Mouse (Mus musculus) layer of hippocampus, adult 8-10 months (tissue): ENCODE data around the gene Peli2. TPM values are rescaled to one million over a fixed set of nuclear protein-coding genes. Genes with fewer than 3 reads are reported as not detected.

ENCODE experiments used
- DNase-seq, 2 experiments: peaks; one replicate each; pipeline ENCODE4 v3.0.0; 2022; ENCODE audit warnings: low spot score in 2 of 2
- total RNA-seq, 4 experiments: library from RNA; stranded (reverse); gene quantifications; 2 replicates each; pipeline ENCODE4 v1.2.4; 2022

Peli2 gene
- total RNA-seq, 4 experiments from 2014 or later, result 24.2 to 36.6 (median 30.0) TPM

DNA sequence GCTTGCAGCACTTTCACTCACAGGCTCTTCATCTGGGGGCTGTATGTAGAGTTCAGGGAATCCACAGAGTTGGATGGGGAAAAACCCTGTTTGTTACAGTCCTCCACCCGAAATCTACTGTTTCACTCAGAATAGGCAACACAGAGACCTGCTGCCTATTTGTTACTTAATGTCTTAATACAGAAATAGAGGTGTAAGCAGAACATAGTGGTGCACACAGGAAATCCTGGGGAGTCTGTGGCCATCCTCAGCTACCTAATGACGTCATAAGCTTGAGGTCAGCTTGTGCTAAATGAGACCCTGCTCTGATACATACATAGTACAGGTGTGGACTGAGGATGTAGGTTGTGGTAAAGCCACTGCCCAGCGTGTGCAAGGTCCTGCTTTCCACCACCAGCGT, 4.2 kb downstream of the Peli2 start:
- no peak for DNase-seq

DNA sequence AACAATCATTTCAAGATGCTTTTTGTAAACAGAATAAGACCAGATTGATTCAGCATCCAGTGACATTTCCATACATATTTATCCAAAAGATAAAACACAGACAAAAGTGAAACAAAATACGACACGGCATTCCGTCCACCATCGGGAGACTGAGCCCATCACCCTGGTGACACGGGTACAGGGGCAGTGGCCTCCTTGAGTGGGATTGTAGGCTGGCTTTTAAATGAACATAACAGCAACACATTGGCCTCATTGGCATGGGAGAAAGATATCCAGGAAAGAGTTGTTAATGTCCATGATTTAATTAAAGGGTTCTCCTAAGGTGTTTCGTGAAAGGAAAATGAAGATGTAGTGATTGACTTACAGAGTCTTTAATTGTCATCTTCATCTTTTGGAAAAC, 5.3 kb downstream of the Peli2 start:
- no peak for DNase-seq

DNA sequence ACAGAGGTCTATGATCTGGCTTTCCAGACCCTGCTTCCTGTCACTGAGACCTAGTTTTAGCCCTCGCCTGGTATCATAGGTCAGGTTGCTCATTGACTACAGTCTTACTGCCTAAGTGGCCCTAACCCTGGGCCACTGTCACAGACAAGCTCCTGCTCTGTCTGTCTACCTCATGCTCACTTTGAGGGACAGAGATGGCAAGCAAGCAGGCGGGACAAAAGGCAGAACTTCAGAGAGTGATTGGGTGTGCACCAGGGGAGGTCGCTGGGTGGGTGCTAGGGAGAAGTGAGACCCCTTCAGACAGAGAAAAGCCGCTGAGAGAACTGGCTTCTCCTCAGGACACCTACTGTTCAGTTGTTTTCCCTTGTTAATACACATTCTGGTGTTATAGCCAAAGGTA, 6.3 kb downstream of the Peli2 start:
- DNase-seq, result no peak

DNA sequence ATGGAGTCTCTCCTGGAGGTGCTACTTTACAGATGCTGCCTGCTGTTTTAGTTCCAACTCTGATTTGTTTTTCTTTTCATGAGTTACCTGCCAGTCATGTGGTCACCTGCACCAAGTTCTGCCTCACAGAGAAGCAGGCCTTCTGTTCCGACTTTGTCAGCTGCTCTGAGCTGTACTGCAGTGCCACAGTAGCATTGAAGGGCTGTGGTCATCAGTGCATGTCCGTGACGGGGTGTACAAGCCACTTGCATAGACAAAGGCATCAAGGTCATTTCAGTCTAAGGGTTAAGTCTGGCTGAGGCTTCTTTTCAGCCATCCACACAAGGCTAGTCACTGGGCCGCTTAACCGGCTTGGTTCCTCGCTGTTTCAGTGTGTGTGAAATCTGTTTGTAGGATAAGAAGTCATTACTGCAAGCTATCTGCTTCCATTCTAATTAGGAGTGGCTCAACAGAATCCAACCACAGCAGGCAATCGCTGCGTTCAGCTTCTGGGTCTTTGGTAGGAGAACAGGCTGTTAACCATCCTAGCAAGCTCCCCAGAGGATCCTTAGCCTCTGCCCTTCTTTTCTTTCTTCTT, 7.1 kb downstream of the Peli2 start:
- no peak for DNase-seq

DNA sequence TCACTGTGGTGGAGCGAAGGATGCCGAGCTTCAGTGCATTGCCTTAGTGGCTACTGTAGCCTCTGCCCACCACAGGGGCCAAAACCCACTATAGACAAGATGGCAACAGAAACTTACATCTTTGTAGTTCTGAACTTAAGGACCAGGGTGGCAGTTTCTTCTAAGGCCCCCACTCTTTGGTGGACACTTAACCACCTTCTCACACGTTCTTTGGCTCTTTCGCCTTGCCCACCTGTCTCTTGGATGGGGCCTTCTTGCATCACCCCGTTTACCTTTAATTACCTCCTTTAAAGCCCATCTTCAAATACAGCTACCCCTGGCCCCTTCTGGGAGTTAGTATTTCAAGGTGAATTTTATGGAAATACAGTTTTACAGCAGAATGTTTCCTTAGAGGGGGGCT, 8.1 kb downstream of the Peli2 start:
- DNase-seq, result no peak

DNA sequence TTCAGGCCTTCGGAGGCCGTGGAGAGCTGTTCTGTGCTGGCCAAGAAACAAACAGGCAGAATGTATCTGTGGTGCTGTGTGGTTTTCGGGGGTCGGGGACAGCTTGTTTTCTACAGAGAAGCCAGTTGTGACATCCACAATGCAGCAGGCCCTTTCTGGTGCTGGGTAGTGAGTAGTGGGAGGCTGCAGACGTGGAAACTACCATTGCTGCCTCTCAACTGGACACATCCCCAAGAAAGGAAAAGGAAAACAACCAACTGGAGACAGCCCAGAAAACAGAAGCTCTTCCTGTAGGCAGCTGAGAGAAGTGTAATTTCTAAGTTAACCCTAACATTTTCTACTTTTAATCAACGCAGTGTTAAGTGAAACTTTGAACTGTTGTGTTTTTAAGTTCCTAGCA, 9.4 kb downstream of the Peli2 start:
- DNase-seq, result no peak

DNA sequence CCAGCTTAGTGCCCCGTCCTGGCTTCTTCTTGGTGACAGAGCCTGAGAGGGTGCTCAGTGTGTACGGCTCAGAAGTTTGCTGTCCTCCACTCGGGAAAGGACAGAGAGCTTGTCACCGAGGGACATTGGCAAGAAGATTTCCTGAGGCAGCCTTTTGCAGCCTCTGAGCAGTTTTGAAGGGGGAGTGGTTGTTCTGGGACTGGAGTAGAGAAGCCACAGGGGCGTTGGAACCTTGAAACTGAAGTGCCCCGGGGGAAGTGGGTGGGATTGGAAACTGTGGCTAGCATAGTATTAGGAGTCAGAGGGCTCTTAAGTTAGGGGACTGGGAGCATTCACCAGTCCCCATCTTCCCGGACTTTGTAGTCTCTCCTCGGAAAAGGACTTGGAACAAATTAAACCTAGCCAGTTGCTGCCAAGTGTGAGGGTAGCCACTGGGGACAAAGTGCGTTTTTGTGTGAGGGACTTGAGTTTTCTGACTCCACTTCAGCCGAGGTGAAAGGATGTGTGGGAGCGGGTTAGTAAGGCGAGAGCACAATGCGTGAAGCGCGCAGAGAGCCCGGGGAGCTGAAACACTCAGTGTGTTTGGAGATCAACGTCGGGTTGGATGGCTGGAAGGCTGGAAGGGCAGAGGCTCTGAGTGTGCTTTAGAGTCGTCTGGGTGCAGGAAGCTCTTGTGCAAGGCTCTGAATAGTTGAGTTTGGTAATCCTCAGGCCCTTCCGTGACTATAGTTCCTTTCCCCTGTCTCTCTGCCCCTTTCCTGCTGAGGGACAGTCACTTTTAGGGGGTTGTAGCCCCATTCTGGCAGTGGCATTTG, 10.3 kb downstream of the Peli2 start:
- DNase-seq, result no peak

DNA sequence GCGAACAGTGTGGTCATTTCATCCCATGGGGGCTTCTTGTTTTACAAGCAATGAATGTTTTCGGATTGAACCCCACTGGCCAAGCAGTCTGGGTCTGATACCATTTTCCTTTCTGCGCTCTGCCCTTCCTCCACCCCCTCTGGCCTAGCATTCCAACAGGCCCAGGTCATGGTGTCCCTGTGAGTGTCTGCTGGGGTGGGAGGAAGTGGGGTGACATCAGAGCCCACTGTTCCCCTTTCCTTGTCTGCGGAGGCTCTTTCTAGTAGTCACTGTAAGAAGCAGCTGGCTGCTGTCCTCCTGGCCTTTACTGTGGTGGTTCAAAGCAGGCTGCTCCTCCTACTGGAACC, 10.9 kb downstream of the Peli2 start:
- DNase-seq, result no peak

DNA sequence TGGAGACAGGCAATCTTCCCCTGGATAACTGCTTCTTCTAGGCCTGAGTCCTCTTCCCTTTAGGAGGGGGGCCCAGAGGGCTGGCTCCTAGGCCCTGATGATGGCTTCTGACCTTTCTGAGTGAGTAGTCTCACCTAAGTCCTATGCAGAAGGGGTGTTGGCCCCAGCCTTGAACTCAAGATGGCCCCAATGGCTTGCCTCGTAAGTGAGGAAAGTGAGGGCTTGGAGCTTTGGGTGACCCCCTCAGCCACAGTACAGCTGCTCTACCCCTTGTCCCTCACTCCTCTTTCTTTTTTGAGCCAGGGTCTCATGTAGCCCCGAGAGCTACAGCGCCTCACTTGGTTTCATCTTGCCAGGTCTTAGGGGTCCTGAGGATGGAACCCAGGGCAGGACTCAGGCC, 11.6 kb downstream of the Peli2 start:
- no peak for DNase-seq

DNA sequence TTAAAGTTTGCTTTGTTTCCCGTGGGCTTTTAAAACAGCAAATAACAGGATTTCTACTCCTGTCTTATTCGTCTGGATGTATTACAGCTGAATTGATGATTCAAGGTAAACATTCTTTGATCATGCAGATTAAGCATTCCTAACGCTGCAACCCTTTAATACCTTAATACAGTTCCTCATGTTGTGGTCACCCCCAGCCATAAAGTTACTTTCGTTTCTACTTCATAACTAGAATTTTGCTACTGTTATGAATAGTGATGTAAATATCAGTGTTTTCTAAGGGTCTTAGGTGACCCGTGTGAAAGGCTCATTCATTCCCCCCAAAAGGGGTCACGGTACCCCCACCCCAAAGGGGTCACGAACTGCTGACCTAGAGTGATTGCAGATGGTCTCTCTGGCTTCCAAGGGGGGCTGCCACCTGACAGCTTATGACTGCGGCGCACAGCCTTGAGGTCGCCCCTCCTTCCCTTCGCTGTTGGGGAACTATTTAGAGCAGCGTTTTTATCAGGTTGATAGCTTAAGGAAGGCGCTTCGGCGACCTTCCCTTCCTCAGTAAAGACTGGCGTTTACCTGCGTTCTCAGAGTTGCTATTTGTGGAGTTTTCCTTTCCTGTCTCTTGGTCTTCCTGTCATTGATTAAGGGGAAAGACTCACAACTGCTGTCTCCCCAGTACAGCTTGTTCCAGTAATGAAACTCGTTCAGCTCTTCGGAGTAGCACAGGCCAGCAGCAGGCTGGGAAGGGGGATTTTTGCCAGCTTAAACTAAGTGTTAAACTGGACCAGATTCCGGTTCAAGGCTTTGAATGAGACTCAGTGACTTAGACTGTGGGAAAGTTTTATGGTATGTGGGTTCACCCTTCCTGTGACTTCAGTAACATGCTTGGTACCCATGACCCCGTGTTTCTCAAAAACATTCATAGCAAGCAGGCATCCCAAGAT, 12.5 kb downstream of the Peli2 start:
- DNase-seq, result no peak

DNA sequence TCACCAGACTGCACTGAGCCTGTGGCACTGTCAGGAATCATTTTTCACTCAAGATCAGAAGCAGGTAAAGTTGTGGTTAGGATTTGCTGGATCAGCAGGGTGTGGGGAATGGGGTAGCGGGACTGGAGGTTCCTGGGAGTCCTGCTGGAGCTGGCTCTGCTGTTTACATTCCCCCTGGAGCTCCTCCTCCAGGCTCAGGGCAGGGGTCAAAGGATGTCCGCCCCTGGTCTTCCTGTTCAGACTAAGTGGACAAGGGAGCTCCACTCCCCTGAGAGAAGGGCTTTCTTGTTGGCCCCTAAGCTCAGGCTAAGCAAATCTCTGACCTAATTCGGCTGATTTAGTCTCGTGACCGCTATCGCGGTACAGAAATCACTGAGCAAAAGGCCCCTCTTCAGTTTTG, 13.7 kb downstream of the Peli2 start:
- DNase-seq, result no peak

DNA sequence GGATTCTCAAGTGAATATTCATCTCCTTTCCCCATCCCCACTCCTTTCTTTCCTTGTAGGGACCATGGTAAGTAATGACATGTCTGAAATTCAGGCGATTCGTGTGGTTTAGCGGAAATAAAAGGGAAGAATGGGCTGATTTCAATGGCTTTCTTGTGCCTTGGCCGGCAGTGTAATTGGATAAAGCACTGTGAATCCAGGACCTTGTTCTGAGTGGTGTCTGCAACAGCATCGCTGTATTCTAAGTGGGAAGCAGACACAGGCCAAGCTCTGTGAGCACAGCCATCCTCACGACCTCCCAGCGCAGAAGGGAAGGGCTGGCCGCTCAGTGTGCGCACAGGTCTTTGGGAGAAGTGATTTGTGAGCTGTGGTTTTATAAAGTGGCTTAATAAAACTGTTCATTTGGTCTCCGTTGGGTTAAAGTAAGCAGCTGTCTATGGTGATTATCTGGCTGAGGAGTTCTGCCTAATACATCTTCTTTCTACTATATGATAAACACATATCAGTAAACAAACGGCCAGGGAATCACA, 15.3 kb downstream of the Peli2 start:
- DNase-seq, result no peak

DNA sequence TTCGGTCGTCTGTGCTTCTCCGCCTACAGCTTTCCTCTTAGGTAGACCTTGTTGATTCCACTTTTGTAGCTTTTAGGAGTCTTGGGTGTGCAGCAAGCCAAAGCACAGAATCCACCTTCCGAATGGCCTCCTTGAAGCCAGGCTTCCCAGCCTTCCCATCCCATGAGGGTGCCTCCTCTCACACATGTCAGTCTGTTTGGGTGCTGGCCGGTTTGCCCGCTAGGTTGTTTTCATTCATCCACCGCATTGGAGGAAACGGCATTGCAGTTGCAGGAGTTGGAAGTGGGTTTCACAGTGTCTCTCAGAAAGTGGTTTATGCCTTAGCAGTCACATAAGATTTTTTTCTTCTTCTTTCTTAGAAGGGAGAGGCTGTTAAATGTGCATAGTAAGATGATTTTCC, 17.1 kb downstream of the Peli2 start:
- no peak for DNase-seq

DNA sequence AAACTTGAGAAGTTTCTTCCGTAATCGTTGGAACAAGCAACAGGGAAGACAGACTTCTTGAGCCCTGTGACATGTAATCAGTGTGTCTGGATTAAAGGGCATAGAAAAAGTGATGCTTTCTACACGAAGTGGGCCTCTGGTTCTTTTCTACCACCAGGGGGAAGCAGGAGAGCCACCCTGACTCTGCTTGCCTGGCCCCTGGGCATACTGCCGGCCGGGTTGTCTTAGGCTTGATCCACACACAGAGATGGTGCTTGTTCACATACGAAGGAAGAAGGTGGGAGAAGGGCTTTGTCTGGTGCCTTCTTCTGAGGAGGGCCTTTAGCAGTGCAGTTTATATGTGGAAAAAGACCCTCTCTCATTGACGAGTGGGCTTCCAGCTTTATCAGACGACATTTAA, 17.5 kb downstream of the Peli2 start:
- no peak for DNase-seq

DNA sequence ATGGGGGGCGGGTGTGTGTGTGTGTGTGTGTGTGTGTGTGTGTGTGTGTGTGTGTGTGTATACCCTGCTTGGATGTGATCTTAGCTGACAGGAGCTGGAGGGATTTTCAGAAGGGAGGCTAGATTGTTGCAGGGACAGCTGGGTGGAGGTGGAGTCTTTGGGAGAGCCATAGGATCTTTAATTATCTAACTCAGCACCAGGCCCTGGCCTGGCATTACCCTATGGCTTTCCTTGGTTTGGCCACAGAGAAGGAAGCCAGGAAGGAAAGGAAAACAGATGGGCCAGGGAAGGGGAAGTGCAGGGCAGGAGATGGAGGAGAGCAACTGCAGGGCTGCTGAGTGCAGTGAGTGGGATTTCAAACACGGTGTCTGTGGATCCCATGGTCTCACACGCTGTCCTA, 18.8 kb downstream of the Peli2 start:
- no peak for DNase-seq

DNA sequence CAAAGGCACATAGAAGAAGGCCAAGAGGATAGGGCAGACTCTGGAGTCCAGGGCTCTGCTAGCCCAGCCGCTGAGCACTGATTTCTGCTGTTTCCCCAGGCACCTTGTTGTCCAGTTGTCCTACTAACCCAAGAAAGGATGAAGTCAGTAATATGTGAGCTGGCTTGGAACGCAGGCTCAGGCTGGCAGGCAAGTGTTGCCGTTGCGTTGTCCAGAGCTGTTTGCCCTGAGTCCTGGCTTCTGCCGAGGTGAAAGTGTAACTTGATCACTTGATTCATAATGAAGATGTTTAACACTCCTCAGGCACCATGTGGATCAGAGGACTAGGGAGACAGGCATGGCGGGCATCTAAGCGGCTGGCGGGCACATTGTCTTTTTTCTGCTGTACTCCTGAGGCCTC, 21.1 kb downstream of the Peli2 start:
- no peak for DNase-seq

DNA sequence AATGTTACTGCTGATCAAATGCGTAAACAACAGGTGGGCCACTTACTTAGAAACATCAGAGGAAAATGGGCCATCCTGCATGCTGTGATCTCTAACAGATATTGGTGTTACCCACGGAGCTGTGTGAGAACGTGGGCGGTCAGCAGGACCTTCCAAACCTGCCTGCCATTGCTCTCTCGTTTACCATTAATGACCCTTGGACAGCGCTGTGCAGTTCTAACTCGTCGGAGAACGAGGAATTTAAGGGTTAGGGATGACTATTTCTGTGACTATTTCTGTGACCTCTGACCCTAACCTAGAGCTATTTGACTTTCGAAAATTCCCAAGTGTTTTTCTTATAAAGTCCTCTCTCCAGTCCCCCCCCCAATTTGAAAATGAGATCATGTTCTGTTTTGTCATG, 22.1 kb downstream of the Peli2 start:
- DNase-seq, result no peak

DNA sequence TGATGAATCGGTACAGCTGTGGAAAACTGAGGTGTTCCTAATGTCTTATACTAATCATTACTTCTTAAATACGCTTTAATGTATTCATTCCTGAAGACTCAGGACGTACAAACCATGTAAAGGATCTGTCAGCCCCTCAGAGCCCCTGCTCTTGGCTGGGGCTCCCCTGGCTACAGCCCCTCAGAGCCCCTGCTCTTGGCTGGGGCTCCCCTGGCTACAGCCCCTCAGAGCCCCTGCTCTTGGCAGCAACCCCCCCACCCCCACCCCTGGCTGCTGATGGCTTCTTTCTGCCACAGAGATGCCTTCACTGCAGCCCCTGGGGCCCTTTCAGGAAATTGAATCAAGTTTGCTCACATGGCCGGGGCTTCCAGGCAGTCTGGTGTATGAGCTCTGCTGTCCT, 22.5 kb downstream of the Peli2 start:
- DNase-seq, result no peak

DNA sequence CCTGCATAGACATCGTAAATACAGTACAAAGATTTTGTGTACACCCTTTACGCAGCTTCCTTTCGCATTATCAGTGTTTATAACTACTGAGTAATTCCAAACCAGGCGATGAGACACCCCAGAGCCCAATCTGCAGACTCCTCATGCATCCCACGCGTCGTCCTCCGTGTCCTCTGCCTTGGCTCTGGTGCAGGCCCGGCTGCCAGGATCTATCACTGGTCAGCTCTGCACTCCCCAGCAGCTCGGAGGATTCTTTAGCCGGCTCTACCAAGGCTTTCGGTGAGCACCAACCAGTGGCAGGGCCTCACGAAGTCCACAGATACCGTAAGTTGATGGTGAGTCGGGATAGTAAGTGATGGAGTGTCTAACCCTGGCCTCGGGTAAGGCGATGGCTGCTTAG, 23.7 kb downstream of the Peli2 start:
- no peak for DNase-seq

DNA sequence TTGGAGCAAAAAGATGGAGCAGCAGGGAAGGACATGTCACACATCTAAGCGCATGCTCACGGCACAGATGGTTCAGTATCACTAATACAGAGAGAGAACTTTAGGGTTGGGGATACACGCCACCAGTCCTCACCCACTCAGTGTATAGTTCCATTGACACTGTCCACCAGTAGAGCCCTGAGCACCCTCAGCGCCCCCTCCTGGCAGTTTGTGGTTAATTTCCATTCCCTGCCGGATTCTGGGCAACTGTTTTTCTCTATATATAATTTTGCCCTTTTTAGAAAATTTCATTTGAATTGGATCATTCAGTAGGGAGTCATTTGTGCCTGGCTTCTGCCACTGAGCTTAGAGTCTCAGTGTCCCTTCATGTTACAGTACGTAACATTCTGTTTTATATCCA, 27.1 kb downstream of the Peli2 start:
- DNase-seq, result no peak

DNA sequence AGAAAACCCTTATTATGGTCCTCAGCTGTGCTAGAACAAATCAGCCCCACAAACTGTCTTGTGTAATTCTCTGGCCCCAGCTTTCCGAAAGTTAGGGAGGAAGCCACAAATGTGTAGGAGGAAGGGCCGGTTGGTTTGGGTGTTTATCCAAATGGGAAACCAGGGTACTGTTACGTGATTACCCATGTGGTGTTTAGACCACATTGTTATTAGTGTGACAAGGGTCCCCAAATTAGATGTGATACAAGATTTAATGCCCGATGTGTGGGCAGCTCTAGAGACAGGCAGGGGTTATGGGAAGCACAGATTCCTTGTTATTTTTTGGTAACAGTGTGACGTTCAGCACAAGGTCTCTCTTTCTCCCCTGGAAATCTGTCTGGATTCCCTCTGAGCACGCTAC, 28.0 kb downstream of the Peli2 start:
- DNase-seq, result no peak

DNA sequence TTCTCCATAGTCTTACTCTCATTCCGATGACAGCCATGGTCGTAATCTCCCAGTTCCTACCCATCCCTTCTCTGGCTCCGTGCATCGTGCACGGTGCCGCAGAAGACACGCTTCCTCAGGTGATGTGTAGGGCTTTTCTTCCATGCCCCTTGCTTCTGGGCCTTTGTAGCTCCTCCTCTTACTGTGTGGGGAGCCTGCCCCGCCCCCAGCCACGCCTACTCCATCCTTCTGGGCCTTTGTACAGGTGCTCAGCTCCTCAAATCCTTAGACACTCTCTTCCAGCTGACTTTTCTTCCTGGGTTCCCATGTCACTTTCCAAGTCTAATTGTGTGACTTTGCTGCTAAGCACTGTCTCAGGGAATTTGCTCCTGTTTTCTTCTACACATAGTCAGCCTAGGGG, 28.7 kb downstream of the Peli2 start:
- no peak for DNase-seq
